Mouse (Mus musculus) limb, embryonic 14.5 days (tissue): Measurements from ENCODE around the gene Csk. TPM values are rescaled to one million over a fixed set of nuclear protein-coding genes. Genes with fewer than 3 reads are reported as not detected.
A peak's percentile ranks its signal among the peaks of the same experiment; 100 is the strongest.

ENCODE experiments used
- ATAC-seq: fragments of 200-750 bp; cut with Nextera tagmentation; 2 replicates; pipeline ENCODE4 v1.8.0; 2017; ENCODE audit warnings: low read depth, moderate number of reproducible peaks, moderate TSS enrichment; ENCODE audit not compliant: low FRiP score
- DNase-seq: peaks from one replicate; pipeline ENCODE4 v3.0.0-alpha.2; 2015; ENCODE audit warnings: low spot score
- H3K27ac ChIP-seq: fragments of 300-500 bp; sonication (generic); replicated peaks from 2 replicates; pipeline ENCODE4 v1.5.1; 2014; ENCODE audit warnings: low read depth, mild to moderate bottlenecking, low read length, moderate library complexity, mixed read lengths
- H3K27me3 ChIP-seq: fragments of 300-500 bp; sonication (generic); 2 replicates; pipeline ENCODE4 v1.6.1; 2014; ENCODE audit warnings: low read length, mixed read lengths; ENCODE audit not compliant: control insufficient read depth, insufficient read depth
- H3K36me3 ChIP-seq: fragments of 300-500 bp; sonication (generic); 2 replicates; pipeline ENCODE4 v1.6.1; 2014; ENCODE audit warnings: mild to moderate bottlenecking, low read length, moderate library complexity, mixed read lengths; ENCODE audit not compliant: control insufficient read depth, insufficient read depth
- H3K4me1 ChIP-seq: fragments of 300-500 bp; sonication (generic); 2 replicates; pipeline ENCODE4 v1.6.1; 2014; ENCODE audit warnings: antibody characterized with exemption, low read length, mixed read lengths; ENCODE audit not compliant: control insufficient read depth, insufficient read depth
- H3K4me2 ChIP-seq: fragments of 300-500 bp; sonication (generic); replicated peaks from 2 replicates; pipeline ENCODE4 v1.6.1; 2014; ENCODE audit warnings: low read depth, mild to moderate bottlenecking, low read length, moderate library complexity; ENCODE audit not compliant: severe bottlenecking
- H3K4me3 ChIP-seq: fragments of 300-500 bp; sonication (generic); replicated peaks from 2 replicates; pipeline ENCODE4 v1.5.1; 2014; ENCODE audit warnings: low read length
- H3K9ac ChIP-seq: fragments of 300-500 bp; sonication (generic); 2 replicates; pipeline ENCODE4 v1.6.1; 2014; ENCODE audit warnings: mild to moderate bottlenecking, low read depth, low read length, moderate library complexity; ENCODE audit not compliant: severe bottlenecking
- H3K9me3 ChIP-seq: fragments of 300-500 bp; sonication (generic); 2 replicates; pipeline ENCODE4 v1.6.1; 2016; ENCODE audit warnings: low read length; ENCODE audit not compliant: control insufficient read depth
- POLR2A ChIP-seq: fragments of 200-500 bp; IDR thresholded peaks from 2 replicates; pipeline ENCODE4 v1.8.0; 2012; ENCODE audit warnings: inconsistent platforms, mild to moderate bottlenecking, moderate library complexity, borderline replicate concordance; ENCODE audit not compliant: insufficient read depth, insufficient read length; ENCODE audit errors: extremely low read depth
- WGBS: fragments of 180-500 bp; shearing (Covaris S2); extraction: QIAGEN DNeasy Blood & Tissue Kit; methylation state at CpG from one replicate; pipeline ENCODE4 v1.1.7; 2014; 5-methylcytosine and 5-hydroxymethylcytosine counted together
- polyA plus RNA-seq, 2 experiments: library from polyadenylated mRNA; depleted of rRNA in 1 of 2; stranded (reverse) in 1 of 2; unstranded in 1 of 2; fragments of >200 nt; fragmentation: Nextera tagmentation in 1 of 2; extraction: Ambion mirVana in 1 of 2; gene quantifications; 2 replicates each; pipeline versions ENCODE4 v1.2.1 to v1.2.3; 2012 to 2014

The Csk gene
- polyA plus RNA-seq, 2 experiments: 28.1 to 91.4 TPM

GRCm38 (mm10) chr9:57633481-57634024, 19.9 kb downstream of the Csk start:
- no peaks in the 10 kb centered on the region for H3K9me3 ChIP-seq
- H3K27me3 ChIP-seq: no peaks in the 10 kb centered on the region
- H3K27ac ChIP-seq: no peak overlapping the region
- no peak for TF ChIP-seq POLR2A
- H3K9ac ChIP-seq: no peak overlapping the region
- 40% methylated on average over 4 of the region's 4 CpGs for WGBS
- H3K36me3 ChIP-seq: peaks cover 38% of the 10 kb centered on the region
- DNase-seq (no peak), ATAC-seq (no peak)
- H3K4me2 ChIP-seq: no peak overlapping the region
- H3K4me1 ChIP-seq: peaks cover 19% of the 10 kb centered on the region
- no peak overlapping the region for H3K4me3 ChIP-seq

GRCm38 (mm10) chr9:57629118-57629874, 24.1 kb downstream of the Csk start:
- ATAC-seq: peak; percentile 62
- Histone ChIP-seq H3K4me3 (no peak overlapping the region), H3K9me3 (no peaks in the 10 kb centered on the region), H3K36me3 (peaks cover 80% of the 10 kb centered on the region), H3K4me1 (no peaks in the 10 kb centered on the region), H3K4me2 (no peak overlapping the region), H3K27me3 (no peaks in the 10 kb centered on the region), H3K9ac (no peak overlapping the region), H3K27ac (no peak overlapping the region)
- peak; percentile 68 for DNase-seq
- TF ChIP-seq POLR2A: no peak
- 69% methylated on average over 14 of the region's 14 CpGs for WGBS

DNA sequence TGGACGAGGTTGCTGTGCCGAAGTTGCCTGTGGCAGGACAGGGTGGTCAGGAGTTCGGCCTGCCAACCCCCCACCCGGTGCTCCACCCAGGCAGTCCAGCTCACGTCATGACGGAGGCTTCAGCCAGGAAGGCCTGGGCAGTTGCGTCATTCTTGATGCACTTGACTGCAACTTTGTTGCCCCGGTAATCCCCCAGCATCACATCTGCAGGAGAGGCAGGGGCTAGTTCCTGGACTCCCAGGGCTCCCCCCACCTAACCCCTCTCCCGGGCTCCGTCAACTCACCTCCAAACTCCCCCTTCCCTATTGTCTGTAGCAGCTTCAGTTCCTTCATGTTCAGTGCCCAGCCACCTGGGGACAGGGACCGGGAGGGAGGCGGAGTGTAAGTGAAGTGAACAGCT, 24.7 kb downstream of the Csk start:
- no peak overlapping the region for H3K9ac ChIP-seq
- H3K36me3 ChIP-seq: peaks cover 80% of the 10 kb centered on the region
- no peak for ATAC-seq
- no peak for DNase-seq
- no peaks in the 10 kb centered on the region for H3K4me1 ChIP-seq
- no peak overlapping the region for H3K27ac ChIP-seq
- no peaks in the 10 kb centered on the region for H3K27me3 ChIP-seq
- H3K4me2 ChIP-seq: no peak overlapping the region
- H3K9me3 ChIP-seq: no peaks in the 10 kb centered on the region
- H3K4me3 ChIP-seq: no peak overlapping the region
- 93% methylated on average over 12 of the region's 12 CpGs for WGBS
- no peak for TF ChIP-seq POLR2A

- Histone ChIP-seq H3K9ac (no peak overlapping the region), H3K9me3 (no peaks in the 10 kb centered on the region), H3K4me1 (no peaks in the 10 kb centered on the region), H3K27ac (no peak overlapping the region), H3K27me3 (no peaks in the 10 kb centered on the region), H3K4me2 (no peak overlapping the region), H3K36me3 (peaks cover 75% of the 10 kb centered on the region), H3K4me3 (no peak overlapping the region)
- ATAC-seq: no peak
- no peak for TF ChIP-seq POLR2A
- no peak for DNase-seq
- WGBS: 89% methylated on average over 11 of the region's 11 CpGs
Measured at GRCm38 (mm10) chr9:57627892-57628291, 25.5 kb downstream of the Csk start.

GRCm38 (mm10) chr9:57627191-57627590, 26.2 kb downstream of the Csk start:
- WGBS: 97% methylated on average over 17 of the region's 17 CpGs
- ATAC-seq: no peak
- no peak for DNase-seq
- H3K36me3 ChIP-seq: peaks cover 75% of the 10 kb centered on the region
- no peak for TF ChIP-seq POLR2A
- no peaks in the 10 kb centered on the region for H3K9me3 ChIP-seq
- no peak overlapping the region for H3K27ac ChIP-seq
- H3K4me3 ChIP-seq: no peak overlapping the region
- no peaks in the 10 kb centered on the region for H3K4me1 ChIP-seq
- no peaks in the 10 kb centered on the region for H3K27me3 ChIP-seq
- H3K9ac ChIP-seq: no peak overlapping the region
- no peak overlapping the region for H3K4me2 ChIP-seq
